Mouse (Mus musculus) liver, embryonic 15.5 days (tissue): Measurements from ENCODE around the gene Papss2. TPM values are rescaled to one million over a fixed set of nuclear protein-coding genes. Genes with fewer than 3 reads are reported as not detected.
"Not testable (repeated sequence)": the region's sequence is repeated elsewhere in the genome, so short reads cannot be mapped to it uniquely, and the experiment has no call there.

ENCODE experiments used
- ATAC-seq: fragments of 200-750 bp; cut with Nextera tagmentation; 2 replicates; pipeline ENCODE4 v1.8.0; 2017; ENCODE audit warnings: moderate number of reproducible peaks, mild to moderate bottlenecking, moderate library complexity; ENCODE audit not compliant: insufficient read depth
- H3K27ac ChIP-seq: fragments of 300-500 bp; sonication (generic); replicated peaks from 2 replicates; pipeline ENCODE4 v1.5.1; 2015; ENCODE audit warnings: mild to moderate bottlenecking, inconsistent platforms
- H3K27me3 ChIP-seq: fragments of 300-500 bp; sonication (generic); 2 replicates; pipeline ENCODE4 v1.6.1; 2015; ENCODE audit warnings: mild to moderate bottlenecking, inconsistent platforms
- H3K36me3 ChIP-seq: fragments of 300-500 bp; sonication (generic); replicated peaks from 2 replicates; pipeline ENCODE4 v1.6.1; 2015; ENCODE audit warnings: moderate library complexity, mild to moderate bottlenecking, inconsistent platforms
- H3K4me1 ChIP-seq: fragments of 300-500 bp; sonication (generic); replicated peaks from 2 replicates; pipeline ENCODE4 v1.6.1; 2015; ENCODE audit warnings: inconsistent platforms
- H3K4me2 ChIP-seq: fragments of 300-500 bp; sonication (generic); 2 replicates; pipeline ENCODE4 v1.6.1; 2015; ENCODE audit warnings: moderate library complexity, mild to moderate bottlenecking, inconsistent platforms
- H3K4me3 ChIP-seq: fragments of 300-500 bp; sonication (generic); replicated peaks from 2 replicates; pipeline ENCODE4 v1.5.1; 2015; ENCODE audit warnings: mild to moderate bottlenecking, inconsistent platforms
- H3K9ac ChIP-seq: fragments of 300-500 bp; sonication (generic); 2 replicates; pipeline ENCODE4 v1.6.1; 2015; ENCODE audit warnings: moderate library complexity, mild to moderate bottlenecking, inconsistent platforms
- H3K9me3 ChIP-seq: fragments of 300-500 bp; sonication (generic); replicated peaks from 2 replicates; pipeline ENCODE4 v1.6.1; 2016; ENCODE audit warnings: inconsistent platforms
- WGBS: fragments of 180-500 bp; shearing (Covaris S2); methylation state at CpG from one replicate; pipeline ENCODE4 v1.1.7; 2015; ENCODE audit warnings: mixed read lengths; ENCODE audit not compliant: insufficient replicate concordance; 5-methylcytosine and 5-hydroxymethylcytosine counted together
- polyA plus RNA-seq: library from polyadenylated mRNA; unstranded; fragments of >200 nt; fragmentation: Nextera tagmentation; extraction: Ambion mirVana; gene quantifications from 2 replicates; pipeline ENCODE4 v1.2.1, GENCODE M21; 2015

Papss2 gene
- polyA plus RNA-seq, 1 experiment from 2014 or later = 5.9 TPM

DNA sequence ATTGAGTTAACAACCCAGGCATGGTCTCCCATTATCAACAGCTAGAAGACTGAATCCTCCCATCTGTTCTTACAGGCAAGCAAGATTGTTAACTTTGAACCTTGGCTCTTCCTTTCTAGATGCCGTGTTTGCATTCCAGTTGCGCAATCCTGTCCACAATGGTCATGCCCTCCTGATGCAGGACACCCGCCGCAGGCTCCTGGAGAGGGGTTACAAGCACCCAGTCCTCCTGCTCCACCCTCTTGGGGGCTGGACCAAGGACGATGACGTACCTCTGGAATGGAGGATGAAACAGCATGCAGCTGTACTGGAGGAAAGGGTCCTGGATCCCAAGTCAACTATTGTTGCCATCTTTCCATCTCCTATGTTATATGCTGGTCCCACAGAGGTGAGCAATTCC, 67.3 kb downstream of the Papss2 start:
- no peak overlapping the region for H3K9ac ChIP-seq
- H3K27ac ChIP-seq = no peak overlapping the region
- H3K4me3 ChIP-seq = no peak overlapping the region
- no peaks in the 10 kb centered on the region for H3K36me3 ChIP-seq
- H3K4me1 ChIP-seq = no peaks in the 10 kb centered on the region
- no peaks in the 10 kb centered on the region for H3K9me3 ChIP-seq
- H3K4me2 ChIP-seq = no peak overlapping the region
- 64% methylated on average over 6 of the region's 6 CpGs for WGBS
- ATAC-seq = 0 out of 2 replicates have a peak, but pooled peaks have one; percentile 31
- no peaks in the 10 kb centered on the region for H3K27me3 ChIP-seq

DNA sequence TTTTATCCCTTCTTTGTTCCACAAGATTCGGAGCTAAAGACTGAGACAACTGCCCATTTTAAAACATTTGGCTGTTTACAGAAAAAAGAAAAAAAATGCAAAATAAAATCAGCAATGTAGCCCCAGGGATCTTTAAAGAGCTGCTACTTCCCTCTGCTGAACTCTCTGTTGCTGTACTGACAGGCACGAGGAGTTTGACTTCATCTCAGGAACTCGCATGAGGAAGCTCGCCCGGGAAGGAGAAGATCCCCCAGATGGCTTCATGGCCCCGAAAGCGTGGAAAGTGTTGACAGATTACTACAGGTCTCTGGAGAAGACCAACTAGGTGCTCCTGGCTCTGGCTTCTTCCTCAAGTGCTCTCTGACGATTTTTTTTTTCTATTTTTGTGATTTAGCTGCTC, 69.7 kb downstream of the Papss2 start:
- H3K9ac ChIP-seq = no peak overlapping the region
- 53% methylated on average over 8 of the region's 8 CpGs for WGBS
- no peak overlapping the region for H3K4me3 ChIP-seq
- no peaks in the 10 kb centered on the region for H3K9me3 ChIP-seq
- no peak for ATAC-seq
- no peaks in the 10 kb centered on the region for H3K27me3 ChIP-seq
- H3K4me1 ChIP-seq = no peaks in the 10 kb centered on the region
- no peak overlapping the region for H3K4me2 ChIP-seq
- H3K27ac ChIP-seq = no peak overlapping the region
- H3K36me3 ChIP-seq = no peaks in the 10 kb centered on the region

DNA sequence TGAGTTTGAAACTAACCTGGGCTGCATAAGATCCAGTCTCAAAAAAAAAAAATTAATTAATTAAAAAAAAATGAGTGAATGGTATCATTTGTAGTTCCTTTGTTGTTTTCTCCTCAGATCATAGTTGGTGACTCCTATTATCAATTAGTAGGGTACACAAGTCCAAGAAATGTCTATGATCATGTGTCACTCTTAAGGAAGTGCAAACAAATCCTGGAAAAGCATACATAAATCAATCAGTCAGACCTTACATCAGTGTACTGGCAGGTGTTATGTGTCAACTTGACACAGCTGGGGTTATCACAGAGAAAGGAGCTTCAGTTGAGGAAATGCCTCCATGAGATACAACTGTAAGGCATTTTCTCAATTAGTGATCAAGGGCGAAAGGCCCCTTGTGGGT, 72.2 kb downstream of the Papss2 start:
- not testable (repeated sequence) for H3K4me1 ChIP-seq, H3K36me3 ChIP-seq, ATAC-seq, H3K9me3 ChIP-seq, H3K27ac ChIP-seq, H3K27me3 ChIP-seq, H3K9ac ChIP-seq, H3K4me2 ChIP-seq, H3K4me3 ChIP-seq
- WGBS = 61% methylated on average over 1 of the region's 1 CpGs

- Histone ChIP-seq H3K36me3 (peaks cover 28% of the 10 kb centered on the region), H3K9ac (no peak overlapping the region), H3K4me2 (no peak overlapping the region), H3K4me3 (no peak overlapping the region), H3K4me1 (no peaks in the 10 kb centered on the region), H3K27me3 (no peaks in the 10 kb centered on the region), H3K9me3 (no peaks in the 10 kb centered on the region), H3K27ac (no peak overlapping the region)
- 69% methylated on average over 3 of the region's 3 CpGs for WGBS
- no peak for ATAC-seq
Measured at GRCm38 (mm10) chr19:32675766-32676165, 80.2 kb downstream of the Papss2 start.

DNA sequence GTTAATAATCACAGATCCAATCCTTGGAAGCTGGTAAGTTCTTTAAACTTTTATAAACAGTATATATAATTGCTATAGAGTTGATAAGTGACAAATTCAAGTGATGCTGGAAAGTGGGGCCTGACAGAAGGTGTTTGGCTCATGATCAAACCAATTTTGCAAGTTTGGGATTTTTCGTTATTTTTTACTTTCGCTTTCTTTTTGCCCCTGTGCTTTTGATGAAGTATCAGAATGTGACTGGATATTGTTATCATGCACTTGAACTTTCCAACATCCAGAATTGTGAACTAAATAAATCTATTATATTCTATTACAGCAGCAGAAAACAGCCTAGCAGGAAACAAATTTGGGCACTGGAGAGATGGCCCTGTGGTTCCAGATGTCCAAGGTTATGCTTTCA, 85.3 kb downstream of the Papss2 start:
- 0 out of 2 replicates have a peak, but pooled peaks cover 2% of the 10 kb centered on the region for H3K4me1 ChIP-seq
- H3K36me3 ChIP-seq = peaks cover 23% of the 10 kb centered on the region
- no peaks in the 10 kb centered on the region for H3K9me3 ChIP-seq
- no peak overlapping the region for H3K4me3 ChIP-seq
- no peak overlapping the region for H3K9ac ChIP-seq
- no peak overlapping the region for H3K27ac ChIP-seq
- no peaks in the 10 kb centered on the region for H3K27me3 ChIP-seq
- no peak overlapping the region for H3K4me2 ChIP-seq
- ATAC-seq = no peak
- 83% methylated on average over 2 of the region's 2 CpGs for WGBS

DNA sequence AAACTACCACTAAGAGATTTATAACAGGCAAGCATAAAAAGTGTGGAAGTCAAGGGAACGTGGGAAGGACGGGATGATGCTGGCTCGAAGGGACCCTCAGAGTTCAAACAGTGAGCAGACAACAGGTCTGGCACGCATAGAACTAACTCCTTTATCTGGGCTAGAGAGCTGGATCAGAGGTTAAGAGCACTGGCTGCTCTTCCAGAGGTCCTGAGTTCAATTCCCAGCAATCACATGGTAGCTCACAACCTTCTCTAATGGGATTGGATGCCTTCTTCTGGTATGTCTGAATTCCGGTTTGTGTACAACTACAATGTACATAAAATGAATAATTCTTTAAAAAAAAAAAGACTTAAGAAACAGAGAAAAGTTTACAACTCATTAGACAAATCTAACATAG, 87.5 kb downstream of the Papss2 start:
- ATAC-seq = no peak
- Histone ChIP-seq H3K9ac (no peak overlapping the region), H3K27me3 (no peaks in the 10 kb centered on the region), H3K4me2 (no peak overlapping the region), H3K4me3 (no peak overlapping the region), H3K9me3 (no peaks in the 10 kb centered on the region), H3K27ac (no peak overlapping the region), H3K36me3 (peaks cover 29% of the 10 kb centered on the region), H3K4me1 (0 out of 2 replicates have a peak, but pooled peaks cover 2% of the 10 kb centered on the region)
- 78% methylated on average over 5 of the region's 5 CpGs for WGBS

DNA sequence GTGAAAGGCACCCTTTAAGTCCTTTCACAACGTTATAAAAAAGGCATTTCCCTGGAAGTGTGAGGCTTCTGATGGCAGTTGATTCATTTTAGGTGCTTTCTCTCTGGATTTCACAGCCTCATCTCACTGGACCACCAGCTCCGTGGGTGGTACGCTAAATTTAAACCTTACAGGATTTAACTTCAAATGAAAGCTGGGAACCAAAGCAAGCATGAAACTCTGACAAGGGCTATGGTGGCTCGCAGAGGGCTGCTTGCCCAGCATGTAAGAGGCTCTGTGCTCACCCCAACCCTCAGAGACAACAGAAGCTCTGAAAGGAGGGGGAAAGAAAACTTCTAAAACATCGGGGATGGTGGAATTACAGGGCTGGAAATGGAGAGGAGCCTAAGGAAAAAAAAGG, 92.1 kb downstream of the Papss2 start:
- H3K9ac ChIP-seq = no peak overlapping the region
- ATAC-seq = no peak
- WGBS = 78% methylated on average over 5 of the region's 5 CpGs

GRCm38 (mm10) chr19:32688227-32688626, 92.6 kb downstream of the Papss2 start:
- H3K27ac ChIP-seq, H3K4me2 ChIP-seq, H3K27me3 ChIP-seq, ATAC-seq, H3K9me3 ChIP-seq, H3K4me1 ChIP-seq, H3K4me3 ChIP-seq, H3K9ac ChIP-seq: not testable (repeated sequence)
- H3K36me3 ChIP-seq = peaks cover 34% of the 10 kb centered on the region
- 51% methylated on average over 3 of the region's 3 CpGs for WGBS

More for the DNA sequence above, 92.1 kb downstream of the Papss2 start:
- Histone ChIP-seq H3K4me2 (no peak overlapping the region), H3K36me3 (peaks cover 32% of the 10 kb centered on the region), H3K4me3 (no peak overlapping the region), H3K4me1 (no peaks in the 10 kb centered on the region; the same call in 1 of the 2 replicates), H3K27me3 (no peaks in the 10 kb centered on the region), H3K27ac (no peak overlapping the region), H3K9me3 (no peaks in the 10 kb centered on the region)

- Histone ChIP-seq H3K9me3 (no peaks in the 10 kb centered on the region), H3K4me2 (no peak overlapping the region), H3K9ac (no peak overlapping the region), H3K36me3 (peaks cover 47% of the 10 kb centered on the region), H3K4me3 (no peak overlapping the region), H3K4me1 (no peaks in the 10 kb centered on the region; the same call in 1 of the 2 replicates), H3K27ac (no peak overlapping the region), H3K27me3 (no peaks in the 10 kb centered on the region)
- no peak for ATAC-seq
- WGBS = 42% methylated on average over 6 of the region's 6 CpGs
Measured at GRCm38 (mm10) chr19:32689724-32690123, 94.1 kb downstream of the Papss2 start.

GRCm38 (mm10) chr19:32696674-32697073, 101.1 kb downstream of the Papss2 start:
- Histone ChIP-seq H3K4me2 (no peak overlapping the region), H3K27me3 (no peaks in the 10 kb centered on the region), H3K4me3 (no peak overlapping the region), H3K27ac (no peak overlapping the region), H3K36me3 (peaks cover 60% of the 10 kb centered on the region), H3K4me1 (no peaks in the 10 kb centered on the region), H3K9ac (no peak overlapping the region), H3K9me3 (no peaks in the 10 kb centered on the region)
- WGBS = 66% methylated on average over 2 of the region's 2 CpGs
- no peak for ATAC-seq

GRCm38 (mm10) chr19:32702191-32702590, 106.6 kb downstream of the Papss2 start:
- Histone ChIP-seq H3K4me1 (no peaks in the 10 kb centered on the region), H3K4me3 (no peak overlapping the region), H3K9me3 (no peaks in the 10 kb centered on the region), H3K9ac (no peak overlapping the region), H3K27ac (no peak overlapping the region), H3K27me3 (no peaks in the 10 kb centered on the region), H3K4me2 (no peak overlapping the region), H3K36me3 (peaks cover 55% of the 10 kb centered on the region)
- 71% methylated on average over 3 of the region's 3 CpGs for WGBS
- ATAC-seq = no peak

GRCm38 (mm10) chr19:32708996-32709395, 113.4 kb downstream of the Papss2 start:
- Histone ChIP-seq H3K4me2 (no peak overlapping the region), H3K27me3 (no peaks in the 10 kb centered on the region), H3K9ac (no peak overlapping the region), H3K4me1 (peaks cover 27% of the 10 kb centered on the region), H3K36me3 (peaks cover 21% of the 10 kb centered on the region), H3K9me3 (no peaks in the 10 kb centered on the region), H3K4me3 (no peak overlapping the region), H3K27ac (no peak overlapping the region)
- WGBS = 72% methylated on average over 5 of the region's 5 CpGs
- ATAC-seq = no peak
